Mouse (Mus musculus) cerebellum, adult 11-12 months (tissue): ENCODE data around the gene Olfr1216.
"Not testable (repeated sequence)": the region's sequence is repeated elsewhere in the genome, so short reads cannot be mapped to it uniquely, and the experiment has no call there.

Source experiments
- DNase-seq: peaks from one replicate; pipeline ENCODE4 v3.0.0; 2022

The Olfr1216 gene

GRCm38 (mm10) chr2:89018240-89018639 lies at the start of gene Olfr1216:
Olfr1216 (minus strand) TSS chr2:89018340.
- DNase-seq = no peak

GRCm38 (mm10) chr2:89061087-89061486 lies 42.9 kb upstream of the Olfr1216 start, which contains the start of gene Olfr1218:
Olfr1218 (minus strand) TSS chr2:89061187.
- no peak for DNase-seq

- no peak for DNase-seq
Observed at GRCm38 (mm10) chr2:89031965-89032364, 13.8 kb upstream of the Olfr1216 start, which contains the start of gene Olfr1217. Olfr1217 (minus strand) TSS chr2:89032065.

GRCm38 (mm10) chr2:89021436-89021835 lies 3.3 kb upstream of the Olfr1216 start:
- not testable (repeated sequence) for DNase-seq

GRCm38 (mm10) chr2:89006873-89007272 lies 11.3 kb downstream of the Olfr1216 start, which contains the start of gene Olfr1215:
Olfr1215 (minus strand) TSS chr2:89006973.
- DNase-seq = no peak

GRCm38 (mm10) chr2:88992553-88992952 lies 25.6 kb downstream of the Olfr1216 start, which contains the start of gene Olfr1214:
Olfr1214 (minus strand) TSS chr2:88992653.
- DNase-seq = no peak

- no peak for DNase-seq
Observed at GRCm38 (mm10) chr2:88980181-88980580, 38.0 kb downstream of the Olfr1216 start, which contains the start of gene Gm13762. Gm13762 (minus strand) TSS chr2:88980281.
